Mouse (Mus musculus): ENCODE measurements around the gene Plxna3.

DNA sequence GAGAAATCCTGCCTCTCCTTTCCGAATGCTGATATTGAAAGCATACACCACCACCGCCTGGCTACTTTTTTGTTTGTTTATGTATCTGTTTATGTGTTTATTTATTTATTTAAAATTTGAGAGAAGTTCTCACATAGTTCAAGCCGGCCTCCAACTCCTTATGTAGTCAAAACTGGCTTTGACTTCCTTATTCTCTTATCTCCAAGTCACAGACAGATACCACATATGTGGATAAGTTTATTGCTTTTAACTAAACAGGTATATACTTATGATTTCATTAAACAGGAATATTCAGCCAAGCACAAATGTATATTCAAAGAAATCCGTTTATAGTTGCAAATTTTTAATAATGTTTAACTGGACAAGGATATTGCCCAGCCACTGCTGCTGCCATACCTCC lies 35.4 kb upstream of the Plxna3 start:
- TF ChIP-seq GATA1 (IDR thresholded peaks at IDR 0.05; ENCODE audit: borderline replicate concordance, low read length) (no peak), FLI1 (IDR thresholded peaks at IDR 0.05; ENCODE audit: low read length) (no peak)

Data from megakaryocyte, embryonic 14.5 days (primary cell).